Mouse (Mus musculus): ENCODE measurements around the gene Neb. TPM values are rescaled to one million over a fixed set of nuclear protein-coding genes. Genes with fewer than 3 reads are reported as not detected.

Neb gene
- polyA plus RNA-seq, 1 experiment from 2014 or later = 2.3 TPM

DNA sequence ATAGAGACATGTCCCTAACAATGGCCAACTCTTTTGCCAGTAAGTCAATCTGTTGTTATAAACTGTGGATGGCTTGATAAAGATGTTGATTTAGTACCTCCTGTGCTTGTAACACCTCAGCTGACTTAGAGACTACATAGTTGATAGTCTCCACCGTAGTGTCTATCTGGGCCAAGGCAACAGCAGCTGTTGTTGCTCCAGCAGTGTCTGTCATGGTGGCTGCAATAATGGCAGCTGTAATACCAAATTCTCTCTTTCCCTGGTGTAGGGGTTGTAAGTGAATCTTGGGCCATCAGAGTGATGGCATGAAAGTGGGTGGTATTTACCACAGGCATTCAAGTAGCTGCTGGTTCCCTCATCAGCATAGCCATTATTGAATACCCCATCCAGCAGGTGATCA is 27.2 kb downstream of the Neb start:
- no peak for DNase-seq (ENCODE audit: low spot score)
- H3K4me3 ChIP-seq (ENCODE audit: low read depth, low read length) = no peak overlapping the region
- H3K4me1 ChIP-seq (ENCODE audit: insufficient read depth, low read depth, low read length) = no peaks in the 10 kb centered on the region
- H3K36me3 ChIP-seq (ENCODE audit: insufficient read depth, low read length) = no peaks in the 10 kb centered on the region
- H3K27ac ChIP-seq (ENCODE audit: low read length) = no peak overlapping the region
- H3K27me3 ChIP-seq (replicated peaks; ENCODE audit: insufficient read depth, low read length) = no peaks in the 10 kb centered on the region
- H3K4me2 ChIP-seq (replicated peaks; ENCODE audit: low read depth, low read length) = no peak overlapping the region
- H3K9ac ChIP-seq (replicated peaks; ENCODE audit: low read depth) = no peak overlapping the region
- 88% methylated on average over 1 of the region's 1 CpGs for whole genome bisulfite sequencing
- ATAC-seq = no peak
- H3K9me3 ChIP-seq (ENCODE audit: low read length) = no peaks in the 10 kb centered on the region; the same call in 1 of the 2 replicates
- no peak for TF ChIP-seq EP300 (IDR thresholded peaks at IDR 0.05)
- no peak for TF ChIP-seq CTCF (IDR thresholded peaks at IDR 0.05)

DNA sequence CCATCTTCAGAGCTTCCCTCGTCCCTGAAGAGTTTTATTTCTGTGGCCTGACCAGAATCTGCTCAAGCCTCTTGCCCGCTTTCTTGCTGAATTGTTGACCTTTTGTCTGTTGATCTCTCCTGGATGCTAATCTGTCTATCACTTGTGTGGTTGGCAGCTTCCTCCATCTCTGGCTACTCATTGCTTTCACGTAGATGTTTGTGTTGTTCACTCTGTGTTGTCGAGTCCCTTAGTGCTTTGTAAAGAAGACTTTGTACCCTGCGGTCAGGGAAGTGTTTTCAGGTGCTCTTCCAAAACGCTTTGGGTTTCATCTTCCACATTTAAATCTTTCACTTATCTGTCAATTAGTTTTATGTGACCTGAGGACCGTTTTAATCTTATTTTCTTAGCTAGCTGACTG is 37.3 kb downstream of the Neb start:
- TF ChIP-seq EP300 (IDR thresholded peaks at IDR 0.05) (no peak), CTCF (IDR thresholded peaks at IDR 0.05) (no peak)

DNA sequence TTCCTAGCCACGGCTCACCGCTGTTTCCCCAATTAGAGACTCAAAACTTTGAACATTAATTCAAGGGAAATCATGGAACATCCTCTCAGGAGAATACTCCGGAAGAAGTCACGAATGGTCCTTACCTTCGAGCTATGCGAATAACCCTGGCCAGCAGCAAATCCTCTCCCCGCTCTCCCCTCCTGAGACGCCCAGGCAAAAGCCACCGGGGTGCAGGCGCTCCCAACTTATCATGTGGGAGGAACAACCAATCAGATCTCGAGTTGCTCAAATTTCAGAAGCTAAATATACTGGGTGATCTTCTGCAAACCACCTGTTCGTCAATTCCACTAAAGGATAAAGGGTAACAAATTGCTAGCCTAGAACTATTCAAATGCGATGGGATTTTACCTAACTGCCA is 42.7 kb downstream of the Neb start:
- Histone ChIP-seq H3K4me2 (replicated peaks; ENCODE audit: low read depth, low read length) (no peak overlapping the region), H3K27me3 (replicated peaks; ENCODE audit: insufficient read depth, low read length) (no peaks in the 10 kb centered on the region), H3K36me3 (ENCODE audit: insufficient read depth, low read length) (no peaks in the 10 kb centered on the region), H3K9me3 (ENCODE audit: low read length) (no peaks in the 10 kb centered on the region), H3K9ac (replicated peaks; ENCODE audit: low read depth) (no peak overlapping the region), H3K4me1 (ENCODE audit: insufficient read depth, low read depth, low read length) (no peaks in the 10 kb centered on the region), H3K4me3 (ENCODE audit: low read depth, low read length) (no peak overlapping the region), H3K27ac (ENCODE audit: low read length) (no peak overlapping the region)
- WGBS = 82% methylated on average over 13 of the region's 13 CpGs
- TF ChIP-seq CTCF (IDR thresholded peaks at IDR 0.05) (no peak), EP300 (IDR thresholded peaks at IDR 0.05) (no peak)
- DNase-seq (ENCODE audit: low spot score) (no peak), ATAC-seq (no peak)

More for the DNA sequence above, 37.3 kb downstream of the Neb start:
- H3K27me3 ChIP-seq (replicated peaks; ENCODE audit: insufficient read depth, low read length) = no peaks in the 10 kb centered on the region
- H3K9ac ChIP-seq (replicated peaks; ENCODE audit: low read depth) = no peak overlapping the region
- H3K9me3 ChIP-seq (ENCODE audit: low read length) = no peaks in the 10 kb centered on the region
- no peak for DNase-seq (ENCODE audit: low spot score)
- H3K4me3 ChIP-seq (ENCODE audit: low read depth, low read length) = no peak overlapping the region
- ATAC-seq = no peak
- H3K4me2 ChIP-seq (replicated peaks; ENCODE audit: low read depth, low read length) = no peak overlapping the region
- H3K4me1 ChIP-seq (ENCODE audit: insufficient read depth, low read depth, low read length) = no peaks in the 10 kb centered on the region
- 63% methylated on average over 7 of the region's 7 CpGs for WGBS
- no peak overlapping the region for H3K27ac ChIP-seq (ENCODE audit: low read length)
- H3K36me3 ChIP-seq (ENCODE audit: insufficient read depth, low read length) = no peaks in the 10 kb centered on the region

DNA sequence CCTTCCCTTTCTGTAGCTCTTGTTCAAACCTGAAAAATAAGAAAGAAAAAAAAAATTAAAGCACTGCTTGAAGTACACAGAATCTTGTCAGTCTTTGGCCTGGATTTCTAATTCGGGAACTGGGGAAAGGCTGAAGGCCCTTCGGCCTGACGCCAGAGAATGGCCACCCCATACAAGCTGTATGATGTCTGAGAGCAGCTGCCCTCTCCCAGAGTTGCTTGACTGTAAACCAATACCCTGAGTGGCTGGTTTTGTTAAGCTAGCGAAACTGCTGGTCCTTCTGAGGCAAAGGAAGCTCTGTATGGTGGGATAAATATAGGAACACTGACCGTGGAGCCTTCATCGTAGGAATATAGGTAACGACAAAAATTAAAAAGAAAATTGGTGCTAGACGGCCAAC is 43.2 kb downstream of the Neb start:
- TF ChIP-seq EP300 (IDR thresholded peaks at IDR 0.05) = no peak
- TF ChIP-seq CTCF (IDR thresholded peaks at IDR 0.05) = no peak
- ATAC-seq = no peak
- Histone ChIP-seq H3K27ac (ENCODE audit: low read length) (no peak overlapping the region), H3K4me1 (ENCODE audit: insufficient read depth, low read depth, low read length) (no peaks in the 10 kb centered on the region), H3K9me3 (ENCODE audit: low read length) (no peaks in the 10 kb centered on the region), H3K36me3 (ENCODE audit: insufficient read depth, low read length) (no peaks in the 10 kb centered on the region), H3K4me2 (replicated peaks; ENCODE audit: low read depth, low read length) (no peak overlapping the region), H3K9ac (replicated peaks; ENCODE audit: low read depth) (no peak overlapping the region), H3K27me3 (replicated peaks; ENCODE audit: insufficient read depth, low read length) (no peaks in the 10 kb centered on the region), H3K4me3 (ENCODE audit: low read depth, low read length) (no peak overlapping the region)
- DNase-seq (ENCODE audit: low spot score) = no peak
- WGBS = 87% methylated on average over 8 of the region's 8 CpGs

DNA sequence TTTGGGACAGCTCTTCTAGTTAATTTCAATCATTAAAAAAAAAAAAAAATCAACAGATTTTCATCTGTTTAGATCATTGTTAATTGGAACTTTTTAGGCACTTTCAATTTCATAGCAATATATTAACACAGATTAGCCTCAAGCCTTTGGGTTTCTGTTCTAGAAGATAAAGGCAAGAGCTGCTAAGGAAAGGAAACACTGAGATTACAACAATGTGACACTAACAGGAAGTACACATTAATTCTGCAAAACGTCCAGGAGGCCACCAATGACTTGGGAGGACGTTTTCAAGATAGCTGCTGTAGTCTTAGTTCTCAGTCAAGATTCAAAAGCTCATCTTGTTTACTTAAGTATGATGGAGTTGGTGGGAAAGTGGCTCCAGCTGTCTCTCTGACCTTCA is 44.7 kb downstream of the Neb start:
- TF ChIP-seq EP300 (IDR thresholded peaks at IDR 0.05) (0 out of 2 replicates have a peak, but pooled peaks have one; percentile 17), CTCF (IDR thresholded peaks at IDR 0.05) (no peak)
- ATAC-seq = 0 out of 2 replicates have a peak, but pooled peaks have one; percentile 16
- no peak overlapping the region for H3K4me3 ChIP-seq (ENCODE audit: low read depth, low read length)
- WGBS = 16% methylated on average over 2 of the region's 2 CpGs
- H3K27ac ChIP-seq (ENCODE audit: low read length) = no peak overlapping the region
- H3K9me3 ChIP-seq (ENCODE audit: low read length) = no peaks in the 10 kb centered on the region
- no peaks in the 10 kb centered on the region for H3K36me3 ChIP-seq (ENCODE audit: insufficient read depth, low read length)
- no peaks in the 10 kb centered on the region for H3K4me1 ChIP-seq (ENCODE audit: insufficient read depth, low read depth, low read length)
- no peak overlapping the region for H3K9ac ChIP-seq (replicated peaks; ENCODE audit: low read depth)
- no peak for DNase-seq (ENCODE audit: low spot score)
- no peaks in the 10 kb centered on the region for H3K27me3 ChIP-seq (replicated peaks; ENCODE audit: insufficient read depth, low read length)
- no peak overlapping the region for H3K4me2 ChIP-seq (replicated peaks; ENCODE audit: low read depth, low read length)

DNA sequence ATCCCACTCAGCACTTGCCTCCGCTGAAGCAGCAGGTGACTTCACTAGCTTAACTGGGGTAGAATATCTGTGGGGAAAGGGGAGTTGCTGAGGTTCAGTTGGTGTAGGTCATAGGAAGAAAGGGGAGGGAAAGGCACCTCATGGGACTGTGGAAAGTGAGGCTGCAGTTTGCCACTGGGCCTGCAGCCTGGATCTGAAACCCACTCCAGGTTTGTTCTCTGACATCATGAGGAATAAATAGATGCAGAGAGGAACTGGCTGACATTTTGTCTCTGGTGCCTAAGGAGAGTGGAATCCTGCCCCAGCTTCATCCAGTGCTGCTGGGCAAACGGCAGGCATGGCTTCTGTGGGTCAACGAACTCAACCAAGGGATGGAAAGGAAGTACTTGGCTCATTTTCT is 46.5 kb downstream of the Neb start:
- no peak for DNase-seq (ENCODE audit: low spot score)
- 76% methylated on average over 3 of the region's 3 CpGs for WGBS
- Histone ChIP-seq H3K36me3 (ENCODE audit: insufficient read depth, low read length) (no peaks in the 10 kb centered on the region), H3K27ac (ENCODE audit: low read length) (no peak overlapping the region), H3K4me3 (ENCODE audit: low read depth, low read length) (no peak overlapping the region), H3K4me2 (replicated peaks; ENCODE audit: low read depth, low read length) (no peak overlapping the region), H3K27me3 (replicated peaks; ENCODE audit: insufficient read depth, low read length) (no peaks in the 10 kb centered on the region), H3K4me1 (ENCODE audit: insufficient read depth, low read depth, low read length) (no peaks in the 10 kb centered on the region), H3K9me3 (ENCODE audit: low read length) (no peaks in the 10 kb centered on the region), H3K9ac (replicated peaks; ENCODE audit: low read depth) (no peak overlapping the region)
- TF ChIP-seq EP300 (IDR thresholded peaks at IDR 0.05) (no peak), CTCF (IDR thresholded peaks at IDR 0.05) (no peak)
- ATAC-seq = no peak

DNA sequence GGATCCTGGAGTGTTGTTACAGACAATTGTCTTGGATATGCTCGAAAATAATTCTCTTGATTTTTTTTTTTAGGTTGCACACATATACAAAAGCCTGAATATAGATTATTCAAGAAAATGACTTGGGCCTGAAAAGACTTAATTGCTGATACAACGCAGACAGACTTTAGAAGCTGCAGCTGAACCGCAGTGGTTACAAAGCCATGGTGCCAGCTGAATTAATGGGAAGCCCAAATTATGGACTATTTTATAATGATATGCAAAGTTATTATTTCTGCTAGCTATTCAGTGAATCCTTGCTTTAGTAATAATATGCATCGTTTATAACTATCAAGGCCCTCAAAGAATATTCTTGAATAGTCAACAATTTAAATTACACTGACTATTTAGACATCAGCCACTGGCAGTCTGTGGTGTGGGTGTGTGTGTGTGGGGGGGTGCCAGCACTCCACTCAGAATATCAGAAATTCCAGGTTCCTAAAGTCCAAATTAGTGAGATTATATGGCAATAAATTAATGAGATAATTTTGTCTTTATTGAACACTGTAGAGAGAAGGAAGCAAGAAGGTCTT is 50.9 kb downstream of the Neb start:
- H3K4me2 ChIP-seq (replicated peaks; ENCODE audit: low read depth, low read length) = no peak overlapping the region
- no peak overlapping the region for H3K27ac ChIP-seq (ENCODE audit: low read length)
- no peak overlapping the region for H3K9ac ChIP-seq (replicated peaks; ENCODE audit: low read depth)
- TF ChIP-seq EP300 (IDR thresholded peaks at IDR 0.05) = no peak
- no peak overlapping the region for H3K4me3 ChIP-seq (ENCODE audit: low read depth, low read length)
- 83% methylated on average over 4 of the region's 4 CpGs for WGBS
- ATAC-seq (no peak), DNase-seq (ENCODE audit: low spot score) (no peak)
- no peaks in the 10 kb centered on the region for H3K4me1 ChIP-seq (ENCODE audit: insufficient read depth, low read depth, low read length)
- H3K27me3 ChIP-seq (replicated peaks; ENCODE audit: insufficient read depth, low read length) = no peaks in the 10 kb centered on the region
- H3K9me3 ChIP-seq (ENCODE audit: low read length) = no peaks in the 10 kb centered on the region
- no peaks in the 10 kb centered on the region for H3K36me3 ChIP-seq (ENCODE audit: insufficient read depth, low read length)
